Mouse (Mus musculus): ENCODE measurements around the gene Kcnab3.

Kcnab3 gene

DNA sequence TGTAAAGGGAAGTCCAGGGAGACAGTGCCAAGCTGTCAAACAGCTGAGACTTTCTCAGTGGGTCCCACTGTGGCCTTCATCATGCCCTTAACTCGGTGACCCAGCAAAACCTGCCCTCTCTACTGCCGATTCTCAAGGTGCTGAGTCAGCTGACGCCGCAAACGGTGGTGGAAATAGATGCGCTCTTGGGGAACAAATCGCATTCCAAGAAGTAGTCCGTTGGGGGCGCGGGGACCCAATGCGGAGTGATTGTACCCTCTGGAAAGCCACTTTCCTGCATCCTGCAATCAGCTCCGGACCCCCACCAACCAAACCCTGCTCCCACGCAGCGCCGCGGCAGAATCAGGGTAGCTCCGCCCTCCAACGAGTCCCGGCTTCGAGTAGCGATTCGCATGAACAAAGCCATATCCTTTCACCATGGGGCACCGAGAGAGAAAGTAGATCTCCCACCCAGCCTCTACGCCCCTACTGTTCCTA lies 5.9 kb downstream of the Kcnab3 start:
- DNase-seq (ENCODE audit: low spot score), result peak; percentile 80

DNA sequence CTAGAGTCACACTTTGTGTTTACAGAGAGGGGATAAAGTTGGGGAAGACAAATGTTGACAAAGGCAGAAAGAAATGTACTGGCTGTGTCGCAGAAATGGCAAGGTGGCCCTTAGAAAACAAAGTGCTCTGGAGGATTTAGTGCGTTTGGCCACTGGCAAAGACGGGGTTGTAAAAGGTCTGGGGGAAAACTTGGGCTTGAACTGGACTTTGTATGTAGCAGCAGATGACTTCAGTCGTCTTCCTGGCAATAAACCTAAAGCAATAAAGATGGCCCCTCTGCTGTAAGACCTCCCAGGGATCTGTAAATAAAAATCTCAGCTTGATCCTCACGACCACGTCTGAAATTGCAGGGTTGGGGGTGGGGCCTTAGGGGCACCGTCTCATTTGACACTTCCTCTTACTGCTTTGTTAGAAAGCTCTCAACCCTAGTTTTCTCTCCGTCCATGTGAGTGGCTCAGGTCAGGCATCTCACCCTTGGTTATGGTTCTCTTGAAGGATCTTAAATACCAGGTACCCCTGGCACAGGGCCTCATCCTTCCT lies 6.7 kb downstream of the Kcnab3 start:
- no peak for DNase-seq (ENCODE audit: low spot score)

DNA sequence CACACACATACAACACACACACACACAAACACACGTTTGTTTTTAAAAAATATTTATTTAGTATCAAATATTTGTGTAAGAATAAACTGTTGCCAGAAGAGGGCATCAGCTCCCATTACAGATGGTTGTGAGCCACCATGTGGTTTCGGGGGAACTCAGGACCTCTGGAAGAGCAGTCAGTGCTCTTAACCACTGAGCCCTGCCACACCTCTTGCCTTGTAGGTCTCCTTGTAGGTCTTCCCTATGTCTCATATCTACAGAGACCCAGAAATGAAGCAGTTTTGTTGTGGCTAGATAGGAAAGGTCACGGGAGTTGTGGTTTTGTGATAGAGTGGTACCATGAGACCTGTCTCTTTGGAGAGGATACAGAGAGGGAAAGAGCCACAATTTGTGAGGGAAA lies 7.9 kb downstream of the Kcnab3 start:
- DNase-seq (ENCODE audit: low spot score), result no peak

DNA sequence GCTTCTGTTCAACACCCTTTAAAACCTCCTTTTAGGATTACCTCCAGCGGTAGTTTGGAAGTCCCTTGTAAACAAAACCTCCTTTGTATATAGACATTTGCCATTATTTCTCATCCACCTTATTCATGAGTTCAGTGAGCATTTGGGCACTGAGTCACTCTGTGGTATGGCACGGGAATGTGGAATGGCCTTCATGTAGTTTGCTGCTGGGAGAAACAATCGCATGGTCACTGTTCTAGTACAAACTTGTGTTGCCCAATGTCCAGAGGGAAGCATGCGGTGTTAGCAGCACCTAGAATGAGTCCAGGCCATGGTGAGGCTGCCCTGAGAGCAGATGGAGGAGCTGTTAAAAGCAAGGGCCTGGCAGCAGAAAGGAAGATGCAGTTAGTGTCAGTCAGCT lies 8.7 kb downstream of the Kcnab3 start:
- DNase-seq (ENCODE audit: low spot score), result no peak

DNA sequence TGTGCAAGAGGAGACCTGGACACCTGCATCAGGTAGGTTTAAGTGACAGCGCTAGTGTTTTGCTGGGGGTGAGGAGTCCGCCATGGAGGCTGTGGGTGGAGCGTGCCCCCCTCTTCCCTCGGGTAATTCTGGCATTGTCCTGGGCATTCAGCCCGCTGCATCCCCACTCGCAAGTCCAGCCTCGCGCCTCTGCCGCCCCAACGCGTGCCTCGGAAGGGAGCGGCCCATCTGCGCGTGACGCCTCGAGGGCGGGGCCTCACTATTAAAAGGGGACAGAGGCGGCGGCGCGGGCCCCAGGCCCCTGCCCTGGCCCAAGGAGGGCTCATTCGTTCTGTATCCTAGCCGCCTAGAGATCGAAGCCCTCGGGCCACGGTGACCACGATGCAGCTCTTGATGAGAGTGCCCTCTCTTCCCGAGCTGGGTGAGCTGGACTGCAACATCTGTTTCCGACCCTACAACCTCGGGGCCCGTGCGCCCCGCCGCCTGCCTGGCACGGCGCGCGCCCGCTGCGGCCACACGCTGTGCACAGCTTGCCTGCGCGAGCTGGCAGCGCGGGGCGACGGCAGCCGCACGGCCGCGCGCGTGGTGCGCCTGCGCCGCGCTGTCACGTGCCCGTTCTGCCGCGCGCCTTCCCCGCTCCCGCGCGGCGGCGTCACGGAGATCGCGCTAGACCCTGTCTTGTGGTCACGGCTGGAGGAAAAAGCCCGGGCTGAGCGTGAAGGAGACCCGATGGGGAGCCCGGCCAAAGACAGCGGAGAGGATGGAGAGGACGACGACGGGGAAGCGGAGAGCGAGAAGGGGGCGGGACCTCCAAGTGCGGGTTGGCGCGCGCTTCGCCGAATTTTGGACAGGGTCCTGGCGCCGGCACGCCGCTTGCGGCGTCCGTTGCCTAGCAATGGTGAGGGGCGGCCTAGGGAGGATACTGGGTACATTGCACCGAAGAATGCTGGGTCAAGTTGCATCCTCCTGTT lies 14.4 kb downstream of the Kcnab3 start, which contains the start of gene Rnf227:
Gene Rnf227 (plus strand): TSS at position 301 of the 971 bp plus-strand sequence.
- DNase-seq (ENCODE audit: low spot score), result peak; percentile 72

DNA sequence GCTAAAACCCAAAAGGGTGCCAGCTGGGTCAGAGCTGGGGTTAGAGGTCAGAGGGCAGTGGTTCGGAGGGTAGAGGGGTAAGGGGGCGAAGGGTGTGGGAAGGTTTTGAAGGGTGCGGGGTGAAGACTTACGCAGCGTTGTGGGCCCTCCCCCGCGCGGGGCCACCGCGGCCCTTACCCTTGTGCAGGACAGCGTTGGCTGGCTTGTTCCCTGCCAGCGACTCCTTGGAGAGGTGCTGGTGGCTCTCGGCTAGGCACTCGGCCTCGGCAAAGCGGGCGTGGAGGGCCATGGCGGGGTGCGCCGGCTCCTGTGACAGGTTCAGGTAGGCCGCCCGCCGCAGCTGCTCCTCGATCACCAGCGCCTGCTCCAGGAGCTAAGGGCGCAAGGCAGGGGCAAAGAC lies 20.4 kb downstream of the Kcnab3 start:
- no peak for DNase-seq (ENCODE audit: low spot score)

DNA sequence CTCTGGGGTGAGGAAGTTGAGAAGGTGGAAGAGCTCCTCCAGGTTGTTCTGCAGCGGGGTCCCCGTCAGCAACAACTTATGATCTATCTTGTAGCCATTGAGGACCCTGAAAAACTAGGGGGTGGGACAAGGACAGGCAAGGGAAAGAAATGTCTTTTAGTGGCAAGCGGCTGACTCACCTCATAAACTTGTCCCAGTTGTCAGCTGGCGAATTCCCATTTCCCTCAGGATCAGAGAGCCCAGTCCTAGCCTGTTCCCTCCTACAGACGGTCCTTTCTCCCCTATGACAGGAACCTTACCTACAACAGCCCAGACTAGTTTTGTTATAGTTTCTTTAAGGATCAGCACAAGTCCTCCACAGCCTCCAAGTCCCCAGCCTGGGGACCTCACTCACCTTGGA lies 30.5 kb downstream of the Kcnab3 start:
- DNase-seq (ENCODE audit: low spot score), result no peak

DNA sequence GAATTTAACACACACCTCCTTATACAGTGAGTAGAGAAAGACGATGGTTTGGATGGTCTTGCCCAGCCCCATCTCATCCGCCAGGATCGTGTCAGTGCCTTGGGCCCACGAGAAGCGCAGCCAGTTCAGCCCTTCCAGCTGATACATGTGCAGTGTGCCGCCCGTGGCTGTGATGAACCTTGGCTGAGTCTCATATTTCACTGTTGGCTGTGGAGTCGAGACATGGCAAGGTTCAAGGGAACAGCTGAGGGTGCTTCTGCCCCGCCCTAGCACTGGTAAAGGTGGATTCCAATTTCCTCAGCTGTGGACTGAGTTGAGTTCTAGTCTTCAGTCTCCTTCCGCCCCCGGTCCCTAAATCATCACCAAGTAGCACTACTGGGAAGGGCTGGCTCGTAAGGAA lies 31.6 kb downstream of the Kcnab3 start:
- no peak for DNase-seq (ENCODE audit: low spot score)

DNA sequence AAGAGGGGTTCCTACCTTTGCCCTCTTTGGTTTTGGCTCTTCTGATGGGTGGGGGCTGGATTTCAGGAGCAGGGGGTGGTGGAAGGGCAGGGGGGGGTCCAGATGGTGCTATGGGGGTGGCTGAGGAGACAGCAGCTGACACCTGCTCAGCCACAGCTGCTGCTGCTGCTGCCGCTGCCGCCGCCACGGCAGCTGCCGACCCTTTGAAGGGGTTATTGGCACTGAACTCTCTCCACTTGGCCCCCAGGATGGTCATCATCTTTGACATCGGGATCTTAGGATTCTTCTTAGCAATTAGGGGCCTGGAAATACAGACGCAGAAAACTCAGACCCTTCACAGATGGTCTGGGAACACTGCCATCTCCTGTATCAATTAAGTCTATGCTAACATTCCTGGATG lies 36.0 kb downstream of the Kcnab3 start:
- DNase-seq (ENCODE audit: low spot score), result no peak

DNA sequence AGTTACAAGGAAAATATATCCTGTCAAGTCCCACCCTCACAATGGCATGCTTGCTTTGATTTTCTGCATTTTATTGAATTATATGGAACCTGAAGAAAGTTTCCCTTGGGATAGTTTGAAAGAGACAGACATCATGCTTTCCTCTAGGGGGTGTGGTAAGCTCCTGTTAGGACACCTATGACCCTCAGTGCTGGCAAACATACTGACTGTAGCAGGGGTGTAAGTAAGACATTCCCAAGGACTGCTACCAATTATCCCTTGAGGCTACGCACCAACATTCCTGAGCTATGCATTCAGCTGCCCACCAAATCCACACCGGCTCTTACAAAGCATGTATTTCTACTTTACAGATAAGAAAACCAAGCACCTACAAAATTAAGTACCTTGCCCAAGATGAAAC lies 36.4 kb downstream of the Kcnab3 start:
- DNase-seq (ENCODE audit: low spot score), result no peak

DNA sequence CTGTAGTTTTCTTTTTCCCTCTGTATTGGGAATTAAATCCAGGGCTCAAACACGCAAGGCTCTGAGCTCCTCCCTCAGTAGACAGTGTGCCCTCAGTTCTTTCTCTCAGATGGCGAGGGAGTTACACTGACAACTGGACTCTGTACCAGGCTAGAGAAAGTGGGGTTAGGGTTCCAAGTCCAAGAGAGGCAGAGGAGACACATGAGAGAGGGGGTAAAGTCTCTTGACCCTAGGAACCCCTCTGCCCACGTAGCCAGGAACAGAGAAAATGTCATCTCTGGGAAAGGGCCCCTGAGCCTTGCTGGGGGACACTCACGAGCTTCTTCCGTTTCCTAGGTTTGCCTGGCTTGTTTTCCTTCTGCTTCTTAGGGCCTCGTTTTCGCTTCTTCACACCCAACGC lies 38.3 kb downstream of the Kcnab3 start:
- DNase-seq (ENCODE audit: low spot score), result no peak

DNA sequence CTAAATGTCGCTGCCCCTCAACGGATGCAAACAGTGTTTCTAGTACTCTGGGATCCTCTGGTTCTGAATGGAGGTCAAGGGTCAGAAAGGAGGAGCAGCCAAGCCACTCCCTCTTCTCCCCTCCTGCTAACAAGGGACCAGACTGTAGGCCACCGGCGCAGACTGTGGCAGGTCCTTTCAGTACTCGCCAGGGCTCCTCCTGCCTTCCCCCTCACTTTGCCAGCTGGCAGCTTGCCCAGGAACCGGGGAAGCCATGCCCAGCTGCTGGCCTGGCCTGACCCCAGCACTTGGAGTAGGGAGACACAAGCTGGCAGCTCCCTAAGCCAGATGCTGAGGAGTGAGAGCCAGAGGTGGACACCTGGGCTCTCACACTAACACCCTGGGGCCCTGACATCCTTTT lies 38.9 kb downstream of the Kcnab3 start:
- peak; percentile 93 for DNase-seq (ENCODE audit: low spot score)

DNA sequence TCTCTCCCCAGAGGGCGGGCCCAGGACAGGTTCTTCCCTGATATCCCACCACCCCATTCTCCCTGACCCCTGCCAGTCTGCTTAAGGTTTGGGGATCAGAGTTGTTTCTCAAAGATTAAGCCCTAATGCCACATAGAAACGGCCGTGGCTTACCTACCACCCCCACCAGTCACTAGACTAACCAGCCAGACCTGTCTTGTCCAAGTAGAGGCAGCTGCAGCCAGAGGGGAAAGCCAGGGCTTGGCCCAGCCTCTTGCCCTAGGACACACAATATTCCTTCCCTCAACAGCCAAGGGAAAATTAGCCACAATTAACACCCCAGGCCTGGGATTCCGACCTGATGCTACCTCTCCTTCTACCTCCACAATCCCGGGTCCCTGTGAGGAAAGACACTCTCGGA lies 39.7 kb downstream of the Kcnab3 start:
- DNase-seq (ENCODE audit: low spot score), result no peak

DNA sequence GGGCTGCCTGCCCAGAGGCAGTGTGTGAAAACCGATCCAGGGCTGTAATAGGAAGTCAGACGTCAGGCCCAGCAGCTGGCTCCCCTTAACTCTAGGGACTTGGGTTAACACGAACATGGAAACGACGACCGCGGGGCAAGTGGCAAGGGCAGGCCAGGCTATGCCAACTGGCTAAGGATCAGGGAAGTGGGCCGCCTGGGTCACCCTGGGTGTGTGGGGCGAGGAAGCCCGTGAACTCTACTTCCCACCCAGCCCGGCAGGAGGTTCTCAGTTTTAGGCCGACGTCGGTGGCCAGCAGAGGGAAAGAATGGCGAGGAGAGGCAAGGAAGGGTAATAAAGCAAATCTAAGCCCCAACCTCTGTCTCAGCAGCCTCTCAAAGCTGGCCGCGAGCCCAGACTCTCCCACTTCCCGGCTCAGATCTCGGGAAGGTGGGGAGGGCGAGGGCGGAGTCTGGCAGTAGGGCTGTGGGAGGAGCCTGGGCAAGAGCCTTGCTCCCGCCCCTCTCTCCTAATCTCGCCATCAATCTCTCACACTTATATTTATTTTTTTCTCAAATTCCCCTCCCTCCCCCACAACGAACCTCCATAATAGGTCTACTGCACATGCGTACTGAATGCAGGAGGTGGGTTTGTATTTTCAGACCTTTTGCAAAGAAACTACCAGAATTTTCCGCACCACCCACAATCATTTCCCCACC lies 40.2 kb downstream of the Kcnab3 start:
- DNase-seq (ENCODE audit: low spot score), result peak; percentile 95

DNA sequence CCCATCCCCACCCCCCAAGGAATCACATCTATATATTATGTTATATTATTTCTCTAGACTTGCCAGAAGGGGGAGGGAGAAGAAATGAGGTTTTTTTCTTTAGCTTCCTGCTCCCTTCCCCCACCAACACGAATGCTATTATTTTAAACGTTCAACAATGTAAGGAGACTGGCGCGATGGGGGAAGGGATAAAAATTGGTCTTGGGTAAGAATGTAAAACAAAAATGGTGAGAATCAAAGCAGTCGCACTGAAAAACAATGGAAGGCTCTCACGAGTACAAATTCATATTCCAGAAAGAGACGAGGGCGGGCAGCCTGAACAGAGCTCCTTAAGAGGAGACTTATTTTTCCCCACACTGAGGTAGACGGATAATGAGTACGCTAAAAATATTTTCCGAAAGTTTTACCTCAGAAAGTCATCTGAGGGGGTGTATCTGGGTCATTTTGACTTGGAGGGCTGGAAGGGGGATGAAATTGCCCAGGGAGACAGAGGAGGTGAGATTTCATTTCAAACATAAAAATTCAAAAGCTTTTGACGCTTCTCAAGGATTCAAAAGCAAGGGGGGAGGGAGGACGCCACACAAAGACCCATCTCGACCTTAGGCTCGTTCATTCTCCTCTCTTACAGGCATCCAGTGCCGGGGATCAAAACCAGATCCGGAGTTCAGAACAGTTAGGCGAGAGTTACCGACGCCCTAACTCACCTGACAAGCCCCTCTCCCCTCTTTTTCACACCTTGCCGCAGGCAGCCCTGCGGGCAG lies 41.0 kb downstream of the Kcnab3 start:
- peak; percentile 33 for DNase-seq (ENCODE audit: low spot score)

DNA sequence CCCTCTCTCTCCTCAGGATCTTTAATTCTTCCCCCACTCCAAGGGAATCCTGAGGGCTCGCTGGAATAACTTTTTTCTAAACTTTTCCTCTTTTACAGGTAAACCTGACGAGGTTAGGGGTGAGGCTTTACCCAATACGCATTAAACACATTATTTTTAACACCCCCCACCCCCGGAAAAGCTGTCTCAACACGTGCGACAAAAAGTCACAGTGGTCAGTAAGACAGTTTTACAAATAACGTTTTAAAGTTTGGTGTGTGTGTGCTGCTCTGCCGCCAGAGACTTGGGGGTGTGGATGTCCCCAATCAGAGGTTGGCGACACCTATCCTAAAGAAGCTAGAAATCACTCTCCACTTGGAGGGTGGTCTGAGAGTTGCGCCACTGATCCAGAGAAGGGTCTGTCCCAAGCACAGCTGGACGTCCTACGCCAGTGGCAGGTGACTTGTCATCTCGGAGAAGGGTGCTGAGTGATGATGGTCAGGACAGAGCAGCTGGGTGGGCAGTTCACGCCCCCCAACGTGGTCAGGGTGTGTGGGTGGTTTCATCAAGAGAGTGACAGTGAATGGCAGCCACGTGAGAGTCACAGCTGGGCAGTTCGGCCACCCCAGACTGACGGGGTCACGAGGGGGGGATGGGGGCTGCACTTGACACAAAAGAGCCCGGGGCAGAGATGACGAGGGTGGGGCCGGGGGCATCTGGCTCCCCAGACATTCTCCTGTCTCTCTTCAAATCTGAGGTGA lies 41.7 kb downstream of the Kcnab3 start:
- DNase-seq (ENCODE audit: low spot score), result peak; percentile 43

DNA sequence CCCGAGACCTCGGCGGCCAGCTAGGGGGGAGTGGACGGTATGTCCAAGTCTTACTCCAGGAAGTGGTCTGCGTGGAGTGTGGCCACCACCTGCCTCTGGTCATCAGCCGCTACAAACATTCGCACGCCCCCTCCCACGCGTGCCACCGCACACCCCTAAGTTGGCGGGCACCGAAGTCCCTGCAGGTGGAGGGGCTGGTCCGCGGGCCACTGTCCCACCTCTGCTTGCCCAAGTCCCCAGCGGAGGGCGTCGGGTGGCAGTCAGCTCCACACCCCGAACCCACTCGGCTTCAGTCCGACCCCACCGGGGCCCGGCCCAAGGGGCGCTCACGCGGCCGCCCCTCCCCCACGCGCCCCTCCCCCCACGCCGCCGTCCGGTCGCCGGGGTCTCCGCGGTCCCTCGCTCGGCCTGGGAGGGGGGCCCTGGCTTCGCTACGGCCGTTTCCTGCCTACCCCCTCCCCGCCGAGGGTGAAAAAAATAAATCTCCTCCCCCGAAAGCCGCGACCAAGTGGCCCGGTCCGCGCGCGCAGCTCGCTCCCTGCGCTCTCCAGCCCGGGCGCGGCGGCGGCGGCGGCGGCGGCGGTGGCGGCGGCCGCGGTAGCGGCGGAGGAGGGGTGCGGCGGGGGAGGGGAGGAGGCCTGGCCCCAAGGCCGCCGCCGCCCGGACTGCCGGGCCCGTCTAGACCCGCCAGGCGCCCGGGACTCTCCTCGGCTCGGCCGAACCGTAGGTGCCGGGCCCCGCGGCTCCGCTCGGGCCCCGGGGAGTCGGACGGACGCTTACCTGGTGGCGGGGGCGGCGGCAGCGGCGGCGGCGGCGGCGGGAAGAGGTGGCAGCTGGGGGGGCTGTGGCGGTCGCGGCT lies 42.5 kb downstream of the Kcnab3 start:
- peak; percentile 32 for DNase-seq (ENCODE audit: low spot score)

DNA sequence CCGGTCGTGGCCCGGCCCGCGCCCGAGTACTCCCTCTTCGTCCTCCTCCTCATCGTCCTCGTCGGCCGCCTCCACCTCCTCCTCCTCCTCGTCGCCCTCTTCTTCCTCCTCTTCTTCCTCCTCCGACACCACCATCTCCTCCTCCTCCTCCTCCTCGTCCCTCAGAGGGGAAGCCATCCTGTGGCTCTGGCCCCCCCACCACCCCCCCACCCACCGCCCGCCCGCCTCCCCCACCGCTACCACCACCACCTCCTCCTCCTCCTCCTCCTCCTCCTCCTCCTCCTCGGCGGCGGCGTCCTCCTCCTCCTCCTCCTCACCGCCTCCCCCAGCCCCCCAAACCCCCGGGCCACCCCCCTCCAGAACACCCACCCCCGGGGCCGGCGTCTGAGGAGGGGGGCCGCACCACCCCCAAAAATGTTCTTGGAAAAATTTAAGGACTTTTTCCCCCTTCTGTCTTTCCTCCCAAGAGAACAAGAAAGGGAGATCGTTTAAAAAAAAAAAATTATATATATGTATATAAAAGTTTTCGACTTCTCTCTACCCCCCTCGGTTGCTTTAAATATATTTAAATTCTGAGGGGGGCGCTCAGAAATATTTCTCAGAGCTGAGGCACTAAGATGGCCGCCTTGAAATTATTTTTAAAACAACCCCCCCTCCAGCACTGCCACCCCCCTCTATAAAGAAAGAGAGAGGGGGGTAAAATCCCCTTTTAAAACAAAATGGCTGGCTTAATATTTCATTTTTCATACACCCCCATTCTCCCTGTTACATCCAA lies 43.3 kb downstream of the Kcnab3 start, which contains the start of gene Chd3:
Gene Chd3 (minus strand): TSS at position 192 of the 775 bp plus-strand sequence.
- no peak for DNase-seq (ENCODE audit: low spot score)

All from layer of hippocampus, adult 11-12 months (tissue).